Mouse (Mus musculus): Measurements from ENCODE around the gene Scg5. TPM values are rescaled to one million over a fixed set of nuclear protein-coding genes. Genes with fewer than 3 reads are reported as not detected.
A peak's percentile ranks its signal among the peaks of the same experiment; 100 is the strongest.

The Scg5 gene
- polyA plus RNA-seq, 1 experiment from 2014 or later: 11.1 TPM

DNA sequence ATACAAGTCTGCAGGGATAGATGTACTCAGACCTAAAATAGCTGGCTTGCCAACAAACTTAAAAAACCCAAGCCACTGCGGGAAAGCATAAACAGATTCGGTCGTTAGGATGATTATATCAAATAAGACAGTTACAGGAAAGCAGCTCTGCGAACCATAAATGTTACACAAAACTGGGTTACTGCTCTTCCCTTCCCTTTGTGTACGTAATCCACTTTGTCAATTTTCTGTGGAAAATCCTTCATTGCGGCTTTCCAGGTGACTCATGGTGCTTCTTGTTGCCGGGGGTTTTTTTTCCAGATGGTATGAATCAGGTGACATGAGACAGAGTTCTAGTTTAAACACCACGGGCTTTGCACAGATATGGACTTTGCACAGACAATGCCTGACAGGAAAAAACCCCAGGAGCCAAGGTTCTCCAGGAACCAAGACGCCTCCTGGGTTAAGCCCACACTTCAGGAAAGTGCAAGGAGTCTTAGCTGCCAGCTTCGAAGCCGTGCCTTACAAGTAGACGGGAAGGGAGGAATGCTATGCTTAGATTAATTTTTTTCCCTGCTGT is 7.7 kb downstream of the Scg5 start:
- H3K36me3 ChIP-seq (replicated peaks; ENCODE audit: control insufficient read depth, insufficient read depth, low read depth, low read length): no peaks in the 10 kb centered on the region
- no peak overlapping the region for H3K4me3 ChIP-seq (ENCODE audit: low read depth, low read length)
- H3K27ac ChIP-seq (replicated peaks; ENCODE audit: low read depth, low read length): no peak overlapping the region
- ATAC-seq (replicated peaks; ENCODE audit: insufficient number of reproducible peaks, low FRiP score, low TSS enrichment, low read depth) (no peak), DNase-seq (ENCODE audit: low spot score) (peak; percentile 13)
- H3K9ac ChIP-seq (replicated peaks; ENCODE audit: low read length): no peak overlapping the region
- no peaks in the 10 kb centered on the region for H3K27me3 ChIP-seq (ENCODE audit: control insufficient read depth, insufficient read depth, low read length)
- no peaks in the 10 kb centered on the region for H3K4me1 ChIP-seq (ENCODE audit: control insufficient read depth, insufficient read depth, low read length)
- WGBS: 70% methylated on average over 12 of the region's 12 CpGs
- no peak overlapping the region for H3K4me2 ChIP-seq (ENCODE audit: low read depth, low read length)
- H3K9me3 ChIP-seq (replicated peaks; ENCODE audit: control insufficient read depth, low read length): no peaks in the 10 kb centered on the region

DNA sequence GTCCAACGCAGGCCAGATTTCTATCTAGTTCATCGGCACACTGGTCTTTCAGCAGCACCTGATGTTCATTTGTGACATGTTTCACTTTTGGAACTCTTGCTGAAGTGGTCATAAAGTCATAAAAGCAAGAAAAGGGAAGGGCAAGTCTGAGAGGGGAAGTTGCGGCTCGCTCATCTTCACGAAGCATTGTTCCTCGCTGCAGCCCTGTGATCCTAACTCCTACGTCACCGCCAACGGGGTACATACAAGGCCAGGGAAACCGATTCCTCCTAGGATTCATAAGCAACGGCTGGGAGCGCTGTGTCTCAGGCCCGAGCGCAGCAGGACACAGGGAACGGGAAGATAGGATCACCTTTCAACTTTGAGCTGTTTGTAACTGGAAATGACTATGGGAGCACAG is 8.8 kb downstream of the Scg5 start:
- Histone ChIP-seq H3K9ac (replicated peaks; ENCODE audit: low read length) (no peak overlapping the region), H3K27ac (replicated peaks; ENCODE audit: low read depth, low read length) (no peak overlapping the region), H3K27me3 (ENCODE audit: control insufficient read depth, insufficient read depth, low read length) (no peaks in the 10 kb centered on the region), H3K9me3 (replicated peaks; ENCODE audit: control insufficient read depth, low read length) (no peaks in the 10 kb centered on the region), H3K4me2 (ENCODE audit: low read depth, low read length) (no peak overlapping the region), H3K4me1 (ENCODE audit: control insufficient read depth, insufficient read depth, low read length) (no peaks in the 10 kb centered on the region), H3K36me3 (replicated peaks; ENCODE audit: control insufficient read depth, insufficient read depth, low read depth, low read length) (no peaks in the 10 kb centered on the region), H3K4me3 (ENCODE audit: low read depth, low read length) (no peak overlapping the region)
- DNase-seq (ENCODE audit: low spot score): no peak
- 93% methylated on average over 15 of the region's 15 CpGs for WGBS
- ATAC-seq (replicated peaks; ENCODE audit: insufficient number of reproducible peaks, low FRiP score, low TSS enrichment, low read depth): no peak

DNA sequence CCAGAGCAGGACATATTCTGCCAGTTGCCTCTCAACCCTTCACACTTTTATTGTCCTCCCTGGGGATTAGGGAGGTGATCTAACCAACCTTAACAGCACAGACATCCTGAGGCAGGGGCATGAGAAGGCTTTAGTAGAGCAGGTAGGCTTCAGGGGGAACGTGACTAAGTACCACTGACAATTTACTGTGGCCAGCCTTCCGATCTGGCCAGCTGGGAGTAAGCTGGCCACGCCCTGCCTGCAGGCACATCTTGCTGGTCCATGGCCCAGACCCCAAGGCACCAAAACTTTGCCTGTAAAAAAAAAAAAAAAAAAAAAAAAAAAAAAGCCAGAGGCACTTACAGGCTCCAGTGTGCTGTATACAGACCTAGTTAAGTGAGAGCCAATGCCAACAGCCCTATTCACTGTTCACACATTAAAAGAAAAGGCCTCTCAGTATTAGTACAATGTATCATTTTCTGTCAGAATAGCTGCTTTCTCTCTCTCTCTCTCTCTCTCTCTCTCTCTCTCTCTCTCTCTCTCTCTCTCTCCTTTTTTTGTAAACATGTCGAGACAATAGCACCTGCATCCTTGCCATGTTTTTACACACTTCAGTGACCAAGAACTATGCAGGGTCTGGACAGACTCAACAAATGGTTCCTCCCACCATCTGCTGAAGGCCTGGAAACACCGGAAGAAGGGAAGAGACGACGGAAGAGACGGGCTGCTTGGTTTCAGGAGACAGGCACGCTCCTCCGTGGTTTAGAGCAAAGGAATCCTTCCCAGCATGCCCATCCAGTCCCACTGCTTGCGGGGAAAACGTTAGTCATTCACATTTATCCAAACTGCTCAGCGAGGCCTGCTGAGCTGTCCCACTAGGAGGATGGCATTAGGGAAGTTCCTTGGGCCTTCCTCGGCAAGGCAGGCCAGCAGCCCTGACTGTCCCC is 11.0 kb downstream of the Scg5 start:
- Histone ChIP-seq H3K36me3 (replicated peaks; ENCODE audit: control insufficient read depth, insufficient read depth, low read depth, low read length) (no peaks in the 10 kb centered on the region), H3K9me3 (replicated peaks; ENCODE audit: control insufficient read depth, low read length) (no peaks in the 10 kb centered on the region), H3K9ac (replicated peaks; ENCODE audit: low read length) (no peak overlapping the region), H3K4me3 (ENCODE audit: low read depth, low read length) (no peak overlapping the region), H3K27me3 (ENCODE audit: control insufficient read depth, insufficient read depth, low read length) (no peaks in the 10 kb centered on the region), H3K27ac (replicated peaks; ENCODE audit: low read depth, low read length) (no peak overlapping the region), H3K4me1 (ENCODE audit: control insufficient read depth, insufficient read depth, low read length) (no peaks in the 10 kb centered on the region), H3K4me2 (ENCODE audit: low read depth, low read length) (no peak overlapping the region)
- 67% methylated on average over 14 of the region's 14 CpGs for WGBS
- DNase-seq (ENCODE audit: low spot score): no peak
- no peak for ATAC-seq (replicated peaks; ENCODE audit: insufficient number of reproducible peaks, low FRiP score, low TSS enrichment, low read depth)

DNA sequence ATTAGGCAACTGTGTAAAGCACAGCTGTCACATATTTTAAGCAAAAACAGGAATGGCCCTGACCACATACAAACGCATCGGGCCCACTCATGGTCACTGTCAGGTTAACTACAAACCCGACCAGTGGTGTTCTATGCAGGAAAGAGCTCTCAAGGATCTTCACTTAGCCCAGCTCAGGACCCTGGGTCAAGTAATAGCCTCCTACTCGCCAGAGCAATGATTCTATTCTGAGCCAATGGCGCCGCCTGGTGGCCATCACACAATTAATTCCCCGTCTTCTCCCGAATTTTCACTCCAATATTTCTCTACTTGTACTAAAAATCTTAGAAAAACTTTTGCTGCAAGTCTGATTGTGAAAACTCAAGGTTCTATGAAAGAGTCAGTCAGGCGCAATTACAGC is 21.3 kb downstream of the Scg5 start:
- ATAC-seq (replicated peaks; ENCODE audit: insufficient number of reproducible peaks, low FRiP score, low TSS enrichment, low read depth) (no peak), DNase-seq (ENCODE audit: low spot score) (peak; percentile 79)
- 21% methylated on average over 9 of the region's 9 CpGs for WGBS

DNA sequence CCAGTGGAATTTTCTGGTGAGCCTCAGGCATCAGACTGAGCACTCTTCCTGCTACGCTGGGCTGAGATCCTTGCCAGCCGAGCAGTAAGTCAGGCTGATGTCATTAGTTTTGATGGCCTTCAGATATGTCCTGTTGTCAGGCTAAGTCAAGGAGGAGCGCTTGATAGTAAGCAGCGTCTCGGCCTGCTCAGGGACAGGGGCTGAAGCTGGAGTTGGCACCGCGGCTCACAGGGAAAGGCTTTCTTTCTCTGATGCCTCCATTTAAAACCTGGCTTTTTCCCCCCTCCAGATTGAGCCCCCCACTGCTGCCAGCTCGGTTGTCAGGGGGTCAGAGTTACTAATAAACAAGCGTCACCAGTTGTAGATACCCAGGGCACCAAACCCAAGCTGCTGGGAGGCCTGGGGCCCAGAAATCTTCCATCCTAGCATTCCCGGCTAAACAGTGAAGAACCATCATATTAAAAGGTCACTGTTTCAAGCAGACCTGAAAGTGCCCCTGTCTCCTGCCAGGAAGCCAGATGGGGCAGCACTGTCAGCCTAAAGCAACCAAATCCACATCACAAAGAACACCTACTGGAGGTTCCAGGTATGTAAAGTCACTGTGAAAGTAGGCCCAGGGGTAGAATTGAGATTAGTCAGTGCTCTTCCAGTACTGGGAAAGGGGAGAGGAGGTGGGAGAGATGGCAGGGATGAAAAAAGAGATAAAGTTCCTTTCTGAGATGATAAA is 21.9 kb downstream of the Scg5 start:
- Histone ChIP-seq H3K9ac (replicated peaks; ENCODE audit: low read length) (no peak overlapping the region), H3K27me3 (ENCODE audit: control insufficient read depth, insufficient read depth, low read length) (no peaks in the 10 kb centered on the region), H3K36me3 (replicated peaks; ENCODE audit: control insufficient read depth, insufficient read depth, low read depth, low read length) (no peaks in the 10 kb centered on the region), H3K4me1 (ENCODE audit: control insufficient read depth, insufficient read depth, low read length) (no peaks in the 10 kb centered on the region), H3K27ac (replicated peaks; ENCODE audit: low read depth, low read length) (no peak overlapping the region), H3K9me3 (replicated peaks; ENCODE audit: control insufficient read depth, low read length) (no peaks in the 10 kb centered on the region), H3K4me3 (ENCODE audit: low read depth, low read length) (no peak overlapping the region), H3K4me2 (ENCODE audit: low read depth, low read length) (no peak overlapping the region)
- DNase-seq (ENCODE audit: low spot score) (no peak), ATAC-seq (replicated peaks; ENCODE audit: insufficient number of reproducible peaks, low FRiP score, low TSS enrichment, low read depth) (0 out of 2 replicates have a peak, but pooled peaks have one; percentile 56)
- 49% methylated on average over 10 of the region's 10 CpGs for WGBS

More for the DNA sequence above, 21.3 kb downstream of the Scg5 start:
- no peak overlapping the region for H3K9ac ChIP-seq (replicated peaks; ENCODE audit: low read length)
- no peaks in the 10 kb centered on the region for H3K27me3 ChIP-seq (ENCODE audit: control insufficient read depth, insufficient read depth, low read length)
- no peaks in the 10 kb centered on the region for H3K36me3 ChIP-seq (replicated peaks; ENCODE audit: control insufficient read depth, insufficient read depth, low read depth, low read length)
- no peaks in the 10 kb centered on the region for H3K9me3 ChIP-seq (replicated peaks; ENCODE audit: control insufficient read depth, low read length)
- no peaks in the 10 kb centered on the region for H3K4me1 ChIP-seq (ENCODE audit: control insufficient read depth, insufficient read depth, low read length)
- H3K27ac ChIP-seq (replicated peaks; ENCODE audit: low read depth, low read length): no peak overlapping the region
- H3K4me2 ChIP-seq (ENCODE audit: low read depth, low read length): no peak overlapping the region
- H3K4me3 ChIP-seq (ENCODE audit: low read depth, low read length): no peak overlapping the region

DNA sequence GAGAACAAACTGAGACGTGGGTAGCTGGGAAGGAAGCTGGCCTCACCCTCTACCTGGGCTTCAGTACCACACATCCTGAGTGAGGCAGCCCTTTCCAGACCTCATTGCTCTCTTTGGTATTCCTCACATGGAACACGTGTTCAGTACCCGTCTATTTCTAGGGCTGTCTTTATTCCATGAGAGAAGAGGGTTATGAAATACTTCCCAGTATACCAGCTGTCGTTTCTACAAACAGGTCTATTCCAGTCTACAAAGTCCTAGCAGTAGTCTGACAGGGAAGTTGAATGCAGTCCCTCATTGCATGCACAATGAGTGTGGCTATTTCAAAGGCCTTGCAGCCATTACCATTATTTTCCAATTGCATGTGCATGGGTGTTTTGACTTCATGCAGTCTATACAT is 23.2 kb downstream of the Scg5 start:
- H3K9me3 ChIP-seq (replicated peaks; ENCODE audit: control insufficient read depth, low read length): no peaks in the 10 kb centered on the region
- H3K36me3 ChIP-seq (replicated peaks; ENCODE audit: control insufficient read depth, insufficient read depth, low read depth, low read length): no peaks in the 10 kb centered on the region
- no peaks in the 10 kb centered on the region for H3K27me3 ChIP-seq (ENCODE audit: control insufficient read depth, insufficient read depth, low read length)
- no peak overlapping the region for H3K9ac ChIP-seq (replicated peaks; ENCODE audit: low read length)
- H3K4me1 ChIP-seq (ENCODE audit: control insufficient read depth, insufficient read depth, low read length): no peaks in the 10 kb centered on the region
- ATAC-seq (replicated peaks; ENCODE audit: insufficient number of reproducible peaks, low FRiP score, low TSS enrichment, low read depth): no peak
- DNase-seq (ENCODE audit: low spot score): no peak
- H3K4me3 ChIP-seq (ENCODE audit: low read depth, low read length): no peak overlapping the region
- no peak overlapping the region for H3K27ac ChIP-seq (replicated peaks; ENCODE audit: low read depth, low read length)
- no peak overlapping the region for H3K4me2 ChIP-seq (ENCODE audit: low read depth, low read length)
- WGBS: 85% methylated on average over 4 of the region's 4 CpGs

DNA sequence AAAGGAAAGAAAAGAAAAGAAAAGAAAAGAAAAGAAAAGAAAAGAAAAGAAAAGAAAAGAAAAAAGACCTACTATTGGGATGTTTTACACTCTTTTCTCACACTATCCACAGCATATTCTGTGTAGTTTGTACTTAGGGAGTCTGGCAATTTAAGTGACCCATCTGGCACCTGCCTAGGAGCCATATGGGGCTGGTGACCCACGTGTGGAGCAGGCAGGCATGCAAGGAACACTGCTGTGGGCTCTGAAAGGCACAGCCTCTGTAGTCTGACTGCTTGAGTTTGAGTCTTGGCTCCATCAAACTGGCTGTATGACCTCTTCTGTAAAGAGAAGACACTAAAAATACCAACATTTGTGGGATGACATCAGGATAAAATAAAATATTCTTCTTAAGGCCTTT is 25.2 kb downstream of the Scg5 start:
- no peaks in the 10 kb centered on the region for H3K36me3 ChIP-seq (replicated peaks; ENCODE audit: control insufficient read depth, insufficient read depth, low read depth, low read length)
- no peaks in the 10 kb centered on the region for H3K27me3 ChIP-seq (ENCODE audit: control insufficient read depth, insufficient read depth, low read length)
- no peak overlapping the region for H3K4me3 ChIP-seq (ENCODE audit: low read depth, low read length)
- H3K4me2 ChIP-seq (ENCODE audit: low read depth, low read length): no peak overlapping the region
- H3K9me3 ChIP-seq (replicated peaks; ENCODE audit: control insufficient read depth, low read length): no peaks in the 10 kb centered on the region
- H3K27ac ChIP-seq (replicated peaks; ENCODE audit: low read depth, low read length): no peak overlapping the region
- H3K4me1 ChIP-seq (ENCODE audit: control insufficient read depth, insufficient read depth, low read length): no peaks in the 10 kb centered on the region
- ATAC-seq (replicated peaks; ENCODE audit: insufficient number of reproducible peaks, low FRiP score, low TSS enrichment, low read depth) (no peak), DNase-seq (ENCODE audit: low spot score) (no peak)
- WGBS: 41% methylated on average over 1 of the region's 1 CpGs
- H3K9ac ChIP-seq (replicated peaks; ENCODE audit: low read length): no peak overlapping the region

DNA sequence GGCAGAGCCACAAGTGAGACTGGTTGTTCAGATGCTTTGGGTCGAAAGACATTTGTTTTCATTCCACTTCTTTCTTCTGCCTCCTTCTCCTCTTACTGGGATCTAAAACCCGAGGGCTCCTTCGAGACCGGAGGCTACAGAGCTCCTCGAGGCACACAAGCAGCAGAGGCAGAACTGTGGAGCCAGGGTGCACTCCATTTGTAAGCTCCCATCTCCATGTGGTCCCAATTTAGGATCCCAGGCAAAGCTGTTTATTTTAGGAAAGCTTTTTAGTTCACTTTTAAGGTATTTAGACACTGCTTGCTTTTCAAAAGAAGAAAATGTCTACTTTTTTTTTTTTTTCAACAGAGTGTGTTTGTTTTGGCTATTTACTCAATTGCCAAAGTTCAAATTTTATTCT is 28.1 kb downstream of the Scg5 start:
- no peak for ATAC-seq (replicated peaks; ENCODE audit: insufficient number of reproducible peaks, low FRiP score, low TSS enrichment, low read depth)

More for the DNA sequence above, 28.1 kb downstream of the Scg5 start:
- 32% methylated on average over 5 of the region's 5 CpGs for WGBS
- no peaks in the 10 kb centered on the region for H3K4me1 ChIP-seq (ENCODE audit: control insufficient read depth, insufficient read depth, low read length)
- no peaks in the 10 kb centered on the region for H3K9me3 ChIP-seq (replicated peaks; ENCODE audit: control insufficient read depth, low read length)
- no peak overlapping the region for H3K9ac ChIP-seq (replicated peaks; ENCODE audit: low read length)
- H3K27me3 ChIP-seq (ENCODE audit: control insufficient read depth, insufficient read depth, low read length): no peaks in the 10 kb centered on the region
- no peaks in the 10 kb centered on the region for H3K36me3 ChIP-seq (replicated peaks; ENCODE audit: control insufficient read depth, insufficient read depth, low read depth, low read length)
- no peak overlapping the region for H3K27ac ChIP-seq (replicated peaks; ENCODE audit: low read depth, low read length)
- H3K4me3 ChIP-seq (ENCODE audit: low read depth, low read length): no peak overlapping the region
- no peak overlapping the region for H3K4me2 ChIP-seq (ENCODE audit: low read depth, low read length)
- peak; percentile 60 for DNase-seq (ENCODE audit: low spot score)

Measured in embryonic facial prominence, embryonic 11.5 days (tissue).